Mouse (Mus musculus) neural tube, embryonic 14.5 days (tissue): ENCODE results near the gene Slc43a2. TPM values are rescaled to one million over a fixed set of nuclear protein-coding genes. Genes with fewer than 3 reads are reported as not detected.

ENCODE experiments used
- ATAC-seq: fragments of 200-750 bp; cut with Nextera tagmentation; 2 replicates; pipeline ENCODE4 v1.8.0; 2017; ENCODE audit warnings: low read depth, mild to moderate bottlenecking, moderate TSS enrichment, moderate library complexity
- H3K27ac ChIP-seq: fragments of 300-500 bp; sonication (generic); 2 replicates; pipeline ENCODE4 v1.5.1; 2014; ENCODE audit warnings: low read depth, mild to moderate bottlenecking, control low read depth, low read length, moderate library complexity, mixed read lengths
- H3K27me3 ChIP-seq: fragments of 300-500 bp; sonication (generic); 2 replicates; pipeline ENCODE4 v1.6.1; 2014; ENCODE audit warnings: low read length; ENCODE audit not compliant: control insufficient read depth, insufficient read depth
- H3K36me3 ChIP-seq: fragments of 300-500 bp; sonication (generic); 2 replicates; pipeline ENCODE4 v1.6.1; 2014; ENCODE audit warnings: low read length, mixed read lengths; ENCODE audit not compliant: control insufficient read depth, insufficient read depth
- H3K4me1 ChIP-seq: fragments of 300-500 bp; sonication (generic); 2 replicates; pipeline ENCODE4 v1.6.1; 2014; ENCODE audit warnings: low read length; ENCODE audit not compliant: control insufficient read depth, insufficient read depth
- H3K4me2 ChIP-seq: fragments of 300-500 bp; sonication (generic); 2 replicates; pipeline ENCODE4 v1.6.1; 2014; ENCODE audit warnings: mild to moderate bottlenecking, low read depth, low read length, control low read depth
- H3K4me3 ChIP-seq: fragments of 300-500 bp; sonication (generic); 2 replicates; pipeline ENCODE4 v1.5.1; 2014; ENCODE audit warnings: low read depth, low read length, control low read depth, mixed read lengths
- H3K9ac ChIP-seq: fragments of 300-500 bp; sonication (generic); replicated peaks from 2 replicates; pipeline ENCODE4 v1.6.1; 2014; ENCODE audit warnings: low read depth, mild to moderate bottlenecking, control low read depth, low read length, mixed read lengths
- H3K9me3 ChIP-seq: fragments of 300-500 bp; sonication (generic); 2 replicates; pipeline ENCODE4 v1.6.1; 2016; ENCODE audit warnings: low read length; ENCODE audit not compliant: control insufficient read depth
- WGBS: fragments of 180-500 bp; shearing (Covaris S2); extraction: QIAGEN DNeasy Blood & Tissue Kit; methylation state at CpG from one replicate; pipeline ENCODE4 v1.1.7; 2014; 5-methylcytosine and 5-hydroxymethylcytosine counted together
- microRNA-seq: library from miRNA; unstranded; fragments of <30 nt; microRNA quantifications from one replicate; pipeline ENCODE4, GENCODE M21; 2016
- polyA plus RNA-seq: library from polyadenylated mRNA; unstranded; fragments of >200 nt; fragmentation: Nextera tagmentation; extraction: Ambion mirVana; gene quantifications from 2 replicates; pipeline ENCODE4 v1.2.1, GENCODE M21; 2014

Gene Slc43a2
- polyA plus RNA-seq, 1 experiment from 2014 or later: 17.0 TPM

DNA sequence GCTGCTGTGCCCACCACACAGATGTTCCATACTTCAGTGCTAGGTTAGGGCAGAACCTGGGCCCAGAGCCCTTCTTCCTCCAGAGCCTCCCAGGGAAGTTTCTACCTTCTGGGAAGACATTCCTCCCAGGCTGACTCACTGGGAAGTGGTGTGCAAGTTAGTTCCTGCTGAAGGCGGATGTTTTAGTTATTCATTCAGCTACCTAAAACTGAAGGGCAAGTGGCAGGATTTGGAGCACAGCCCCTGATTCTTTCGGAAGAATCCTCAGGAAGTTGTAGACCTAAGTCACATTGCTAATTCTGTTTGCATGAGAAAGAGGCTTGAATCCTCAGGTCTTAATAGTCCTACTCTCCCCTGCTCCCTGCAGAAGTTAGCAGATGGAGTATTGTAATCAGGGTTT is 89.9 kb downstream of the Slc43a2 start:
- 86% methylated on average over 2 of the region's 2 CpGs for WGBS
- Histone ChIP-seq H3K27ac (no peak overlapping the region), H3K4me3 (no peak overlapping the region), H3K36me3 (peaks cover 51% of the 10 kb centered on the region), H3K9me3 (no peaks in the 10 kb centered on the region), H3K4me2 (no peak overlapping the region), H3K4me1 (no peaks in the 10 kb centered on the region), H3K27me3 (no peaks in the 10 kb centered on the region), H3K9ac (no peak overlapping the region)
- no peak for ATAC-seq

DNA sequence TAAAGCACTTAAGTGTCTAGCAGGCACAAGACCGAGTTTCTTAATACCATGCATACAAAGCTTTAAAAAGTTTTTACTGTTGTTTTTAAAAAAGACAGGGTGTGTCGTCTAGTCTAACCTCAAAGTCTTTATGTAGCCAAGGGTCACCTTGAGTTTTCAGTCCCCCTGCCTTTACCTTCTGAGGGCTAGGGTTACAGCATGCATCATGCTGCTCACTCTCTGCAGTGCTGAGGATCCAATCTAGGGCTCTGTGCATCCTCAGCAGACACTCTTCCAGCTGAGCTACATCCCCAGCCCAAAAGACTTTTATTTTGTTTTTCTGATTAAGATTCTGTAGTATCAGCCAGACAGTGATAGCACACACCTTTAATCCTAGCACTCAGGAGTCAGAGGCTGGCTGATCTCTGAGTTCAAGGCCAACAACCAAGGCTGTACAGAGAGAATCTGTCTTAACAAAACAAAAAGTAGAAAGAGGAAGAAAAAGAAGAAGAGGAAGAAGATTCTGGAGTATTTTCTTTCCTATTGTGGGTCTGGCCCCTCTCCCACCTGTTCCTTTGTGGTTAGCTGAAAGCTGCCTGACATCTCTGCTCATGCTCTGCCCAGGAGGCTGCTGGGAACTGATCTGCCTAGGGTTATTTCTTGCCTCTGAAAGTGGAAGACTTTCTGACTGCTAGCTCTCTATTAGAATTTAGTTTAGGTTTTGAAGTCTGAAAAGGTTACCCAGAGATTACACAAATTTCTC is 91.3 kb downstream of the Slc43a2 start:
- Histone ChIP-seq H3K9ac (no peak overlapping the region), H3K27ac (no peak overlapping the region), H3K27me3 (no peaks in the 10 kb centered on the region), H3K9me3 (no peaks in the 10 kb centered on the region), H3K36me3 (peaks cover 58% of the 10 kb centered on the region), H3K4me1 (no peaks in the 10 kb centered on the region), H3K4me2 (no peak overlapping the region), H3K4me3 (no peak overlapping the region)
- 93% methylated on average over 2 of the region's 2 CpGs for WGBS
- no peak for ATAC-seq

DNA sequence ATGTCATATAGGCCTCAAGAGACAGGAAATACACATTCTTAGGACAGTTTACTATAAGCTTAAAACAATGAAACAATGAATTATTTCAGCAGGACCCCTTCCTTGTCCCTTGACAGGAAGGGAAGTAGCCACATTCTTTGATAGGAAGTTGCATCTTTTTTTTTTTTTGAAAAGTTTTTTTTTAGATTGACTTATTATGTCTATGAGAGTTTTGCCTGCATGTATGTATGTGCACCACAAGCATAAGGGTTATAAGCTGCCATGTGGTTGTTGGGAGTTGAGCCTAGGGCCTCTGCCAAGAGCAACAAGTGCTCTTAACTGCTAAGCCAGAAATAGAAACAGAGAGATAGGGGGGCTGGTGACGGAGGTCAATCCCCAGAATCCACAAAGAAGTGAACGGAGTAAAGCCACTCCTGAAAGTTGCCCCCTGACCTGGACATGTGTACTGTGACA is 92.6 kb downstream of the Slc43a2 start:
- no peak overlapping the region for H3K9ac ChIP-seq
- peaks cover 63% of the 10 kb centered on the region for H3K36me3 ChIP-seq
- no peak overlapping the region for H3K4me3 ChIP-seq
- WGBS: 76% methylated on average over 2 of the region's 2 CpGs
- H3K27ac ChIP-seq: no peak overlapping the region
- no peak overlapping the region for H3K4me2 ChIP-seq
- H3K9me3 ChIP-seq: no peaks in the 10 kb centered on the region
- H3K27me3 ChIP-seq: no peaks in the 10 kb centered on the region
- no peak for ATAC-seq
- H3K4me1 ChIP-seq: no peaks in the 10 kb centered on the region

DNA sequence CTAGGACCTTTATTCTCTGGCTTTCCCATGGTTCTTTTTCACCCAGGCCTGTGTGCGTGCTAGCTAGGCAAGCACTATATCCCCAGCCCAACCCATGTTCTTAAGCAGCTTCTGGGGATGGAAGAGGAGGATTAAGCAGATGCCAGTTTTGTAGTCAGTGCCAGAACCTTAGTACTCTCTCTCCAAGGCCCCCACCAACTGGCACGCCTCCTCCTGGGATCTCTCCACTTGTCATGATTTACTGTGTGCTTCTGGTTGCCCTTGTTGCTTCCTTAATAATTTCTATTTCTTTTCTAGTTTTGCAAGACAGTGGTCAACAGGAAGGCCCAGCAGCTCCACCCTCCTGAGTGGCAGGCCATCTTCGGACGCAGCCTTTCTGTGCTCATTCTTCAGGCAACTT is 94.3 kb downstream of the Slc43a2 start:
- H3K9ac ChIP-seq: no peak overlapping the region

More for the DNA sequence above, 94.3 kb downstream of the Slc43a2 start:
- H3K4me3 ChIP-seq: no peak overlapping the region
- no peaks in the 10 kb centered on the region for H3K9me3 ChIP-seq
- peaks cover 51% of the 10 kb centered on the region for H3K36me3 ChIP-seq
- ATAC-seq: no peak
- no peaks in the 10 kb centered on the region for H3K4me1 ChIP-seq
- H3K4me2 ChIP-seq: no peak overlapping the region
- H3K27ac ChIP-seq: no peak overlapping the region
- 96% methylated on average over 4 of the region's 4 CpGs for WGBS
- H3K27me3 ChIP-seq: no peaks in the 10 kb centered on the region

Small RNA genes within 50 kb of the gene (microRNA-seq; reads per million reads assigned to microRNA genes)
- not detected for gene Mir3971

Other genes starting within 250 kb of the Slc43a2 start
- gene Rpa1, start 183.4 kb upstream of the Slc43a2 start, polyA plus RNA-seq: 41.4 and 46.5 TPM in 2 replicates
- 15.3 and 17.7 TPM in 2 replicates for gene Smyd4, start 183.3 kb upstream of the Slc43a2 start, polyA plus RNA-seq
- gene Serpinf1, start 109.0 kb upstream of the Slc43a2 start, polyA plus RNA-seq: 5.1 and 80.9 TPM in 2 replicates
- 0.27 TPM in 2 replicates for gene Serpinf2, start 92.1 kb upstream of the Slc43a2 start, polyA plus RNA-seq
- 6.3 and 7.4 TPM in 2 replicates for gene Wdr81, start 77.0 kb upstream of the Slc43a2 start, polyA plus RNA-seq
- 1.8 and 4.0 TPM in 2 replicates for gene Tlcd2, start 70.0 kb upstream of the Slc43a2 start, polyA plus RNA-seq
- gene Prpf8, start 44.9 kb upstream of the Slc43a2 start, polyA plus RNA-seq: 65.0 and 82.8 TPM in 2 replicates
- gene Rilp, start 21.6 kb upstream of the Slc43a2 start, polyA plus RNA-seq: 2.8 and 3.5 TPM in 2 replicates
- gene Scarf1, start 18.2 kb upstream of the Slc43a2 start, polyA plus RNA-seq: 1.8 and 3.8 TPM in 2 replicates
- gene Pitpna, start 56.4 kb downstream of the Slc43a2 start, polyA plus RNA-seq: 128 TPM in 2 replicates
- gene Inpp5k, start 99.3 kb downstream of the Slc43a2 start, polyA plus RNA-seq: 50.0 and 57.4 TPM in 2 replicates
- 5.2 and 9.7 TPM in 2 replicates for gene Myo1c, start 118.8 kb downstream of the Slc43a2 start, polyA plus RNA-seq
- gene Crk, start 147.6 kb downstream of the Slc43a2 start, polyA plus RNA-seq: 96.5 and 120 TPM in 2 replicates
- gene Ywhae, start 201.2 kb downstream of the Slc43a2 start, polyA plus RNA-seq: 1,519 and 1,581 TPM in 2 replicates